Mouse (Mus musculus): ENCODE measurements around the gene Ndn.

Gene Ndn

DNA sequence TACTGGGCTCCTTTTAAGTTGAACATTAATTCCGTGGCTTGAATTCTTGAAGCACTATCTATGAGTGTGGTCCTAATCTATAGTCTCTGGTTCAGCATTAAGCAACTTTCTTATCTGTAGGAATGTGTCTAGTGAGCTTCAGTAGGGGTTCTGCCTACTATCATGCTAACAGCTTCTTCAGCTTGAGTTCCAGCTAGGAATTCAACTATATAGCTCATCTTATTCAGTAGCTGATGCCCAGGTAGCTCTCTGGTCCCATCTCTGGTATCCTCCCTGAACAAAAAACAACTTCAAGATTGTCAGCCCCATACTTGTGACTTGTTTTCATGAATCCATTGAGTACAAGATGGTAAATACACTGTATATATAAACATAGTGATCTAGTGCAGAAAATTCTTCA is at the start of gene Ndn:
Ndn (plus strand) TSS at position 301 of the 400 bp plus-strand sequence.
- DNase-seq, result no peak

DNA sequence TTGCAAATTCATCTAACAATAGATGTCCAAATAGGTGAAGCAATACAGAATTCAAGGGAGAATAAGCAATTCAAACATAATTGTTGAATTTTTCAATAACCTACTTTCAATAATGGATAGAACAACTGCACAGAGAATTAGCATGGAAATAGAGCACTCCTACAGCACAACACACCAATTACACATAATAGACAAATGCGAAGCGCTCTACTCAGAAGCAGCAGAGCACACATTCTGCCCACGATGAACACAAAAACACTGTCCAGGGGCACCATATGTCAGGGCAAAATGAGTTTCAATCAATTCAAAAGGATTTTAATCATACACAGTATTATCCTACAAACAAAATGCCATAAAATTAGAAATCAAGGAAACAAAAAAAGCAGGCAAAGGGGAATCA is 43.9 kb upstream of the Ndn start:
- no peak for DNase-seq

DNA sequence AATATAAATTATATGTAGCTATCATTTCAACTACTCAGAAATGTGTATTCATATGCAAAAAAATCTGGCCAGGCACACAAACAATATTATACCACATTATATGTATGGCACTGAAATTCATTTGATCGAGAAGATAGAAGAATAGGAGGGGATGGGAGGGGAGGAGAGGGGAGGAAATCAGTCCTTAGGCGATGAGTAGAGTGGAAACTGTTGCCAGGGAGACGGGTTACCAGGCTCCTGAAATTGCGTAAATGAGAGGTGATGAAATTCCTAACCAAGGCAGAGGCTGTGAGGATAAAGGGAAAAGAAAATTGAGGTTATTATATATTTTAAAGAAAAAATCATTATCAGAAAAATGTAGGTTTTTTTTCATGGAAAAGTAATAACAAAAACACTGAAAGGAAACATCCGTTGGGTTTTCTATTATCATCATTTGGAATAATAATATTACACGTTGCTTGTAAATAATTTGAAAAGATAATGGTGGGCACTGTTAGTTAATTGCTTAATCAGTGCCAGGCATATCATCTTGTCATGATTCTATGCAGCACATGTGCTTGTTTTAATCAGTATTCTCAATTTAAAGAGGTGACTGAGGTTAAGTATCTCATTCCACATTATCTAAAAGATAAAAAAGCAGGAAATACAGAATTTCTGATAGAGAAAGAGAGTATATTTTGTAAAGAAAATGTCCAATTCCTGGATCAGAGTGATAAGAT is 39.3 kb upstream of the Ndn start:
- DNase-seq, result no peak

DNA sequence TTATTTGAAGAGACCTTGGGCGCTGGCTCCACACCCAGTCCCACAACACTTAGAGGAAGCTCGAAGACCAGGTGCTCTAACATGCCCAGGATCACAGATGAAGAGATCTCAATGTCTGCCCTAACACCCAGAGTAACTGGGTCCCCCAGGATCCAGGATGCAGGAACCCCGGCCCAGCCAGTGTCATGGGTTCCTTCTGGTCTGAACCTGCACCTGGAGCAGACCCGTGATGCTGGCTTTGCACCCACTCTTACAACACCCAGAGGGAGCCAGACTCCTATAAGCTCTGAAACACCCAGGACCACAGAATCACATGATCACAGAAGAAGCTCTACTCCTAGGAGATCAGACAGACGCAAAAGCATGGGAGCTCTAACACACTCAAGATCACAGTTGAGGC is 29.6 kb upstream of the Ndn start:
- no peak for DNase-seq

DNA sequence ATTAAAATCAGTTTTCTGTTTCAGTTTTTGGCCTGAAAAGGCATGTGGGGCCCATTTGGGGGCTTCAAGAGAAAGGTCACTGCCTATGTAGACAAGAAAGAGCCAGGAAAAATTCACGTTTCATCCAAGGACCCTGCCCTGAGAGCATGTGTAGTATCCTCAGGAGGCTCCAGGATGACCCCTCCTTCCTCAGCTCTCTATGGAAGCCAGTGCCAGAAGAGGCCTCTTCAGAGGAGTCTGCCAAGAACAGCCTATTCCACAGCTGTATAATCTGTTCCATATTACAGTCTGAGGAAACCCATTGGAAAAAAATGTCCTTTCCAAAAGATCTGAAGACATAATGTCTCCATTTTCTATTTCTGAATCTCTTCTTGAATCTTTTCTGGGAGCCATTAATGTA is 958 bp upstream of the Ndn start:
- DNase-seq, result no peak

DNA sequence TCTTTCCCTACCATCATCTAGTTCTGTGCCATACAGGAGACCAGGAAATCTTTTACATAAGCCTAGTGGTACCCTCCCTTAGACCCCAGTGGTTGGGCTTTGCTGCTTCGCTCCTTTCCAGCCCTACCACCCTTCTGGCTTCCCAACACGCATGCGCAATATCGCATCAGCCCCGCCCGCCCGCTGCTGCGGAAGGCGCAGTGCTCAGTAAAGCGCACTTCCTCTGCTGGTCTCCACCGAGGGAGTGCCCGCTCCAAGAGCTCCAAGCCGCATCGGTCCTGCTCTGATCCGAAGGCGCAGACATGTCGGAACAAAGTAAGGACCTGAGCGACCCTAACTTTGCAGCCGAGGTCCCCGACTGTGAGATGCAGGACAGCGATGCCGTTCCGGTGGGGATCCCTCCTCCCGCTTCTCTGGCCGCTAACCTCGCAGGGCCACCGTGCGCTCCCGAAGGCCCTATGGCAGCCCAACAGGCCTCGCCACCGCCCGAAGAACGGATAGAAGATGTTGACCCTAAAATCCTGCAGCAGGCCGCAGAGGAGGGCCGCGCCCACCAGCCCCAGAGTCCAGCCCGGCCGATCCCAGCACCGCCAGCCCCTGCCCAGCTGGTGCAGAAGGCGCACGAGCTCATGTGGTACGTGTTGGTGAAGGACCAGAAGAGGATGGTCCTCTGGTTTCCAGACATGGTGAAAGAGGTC is 1.9 kb downstream of the Ndn start:
- DNase-seq, result peak; percentile 81 to 84

DNA sequence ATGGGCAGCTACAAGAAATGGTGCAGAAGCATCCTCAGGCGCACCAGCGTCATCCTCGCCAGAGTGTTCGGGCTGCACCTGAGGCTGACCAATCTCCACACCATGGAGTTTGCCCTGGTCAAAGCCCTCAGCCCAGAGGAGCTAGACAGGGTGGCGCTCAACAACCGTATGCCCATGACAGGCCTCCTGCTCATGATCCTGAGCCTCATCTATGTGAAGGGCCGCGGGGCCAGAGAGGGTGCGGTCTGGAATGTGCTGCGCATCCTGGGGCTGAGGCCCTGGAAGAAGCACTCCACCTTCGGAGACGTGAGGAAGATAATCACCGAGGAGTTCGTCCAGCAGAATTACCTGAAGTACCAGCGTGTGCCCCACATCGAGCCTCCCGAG is 2.4 kb downstream of the Ndn start:
- DNase-seq, result no peak

DNA sequence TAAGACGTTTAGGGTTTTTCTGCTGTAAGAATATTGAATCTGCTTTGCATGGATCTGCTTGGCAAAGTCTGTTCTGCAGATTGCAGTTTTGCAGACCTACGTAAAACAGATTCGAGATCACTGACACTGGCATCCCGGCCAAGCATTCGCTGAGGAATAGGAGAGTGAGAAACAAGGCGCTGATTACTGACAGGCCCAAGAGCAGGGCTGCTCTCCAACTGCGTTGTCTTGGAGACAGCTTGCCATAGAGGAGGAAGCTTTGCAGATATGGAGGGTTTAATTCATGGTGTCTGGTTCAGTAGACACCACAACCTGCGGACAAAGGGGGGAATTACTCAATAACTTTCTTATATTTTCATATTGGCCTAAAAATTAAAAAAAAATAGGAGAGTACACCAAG is 4.9 kb downstream of the Ndn start:
- DNase-seq, result no peak

DNA sequence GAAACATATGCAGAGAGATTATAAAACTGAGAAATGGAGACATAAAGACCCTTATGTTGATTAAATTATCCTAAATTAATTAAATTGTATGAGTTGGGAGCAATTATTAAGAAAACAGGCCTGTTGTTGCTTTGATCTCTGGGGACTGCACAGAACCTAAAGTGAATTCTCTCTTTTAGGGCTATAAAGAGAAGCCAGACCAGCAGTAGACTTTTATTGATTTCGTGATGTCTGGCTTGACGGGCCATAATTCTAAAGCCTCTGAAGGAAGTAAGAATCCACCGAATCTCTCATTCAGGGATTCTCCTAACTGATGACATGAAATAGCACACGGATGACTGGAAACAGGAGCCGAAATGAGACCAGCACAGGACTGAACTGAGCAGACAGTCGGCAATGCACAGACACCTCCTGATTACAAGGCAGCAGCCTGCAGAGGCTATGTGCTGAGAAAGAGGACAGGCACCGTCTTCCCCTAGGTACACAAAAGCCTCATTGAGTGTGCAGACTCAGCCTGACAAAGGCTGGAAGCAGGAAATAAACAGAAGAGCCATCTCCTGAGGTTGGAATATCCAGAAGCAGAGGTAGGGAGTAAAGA is 18.8 kb downstream of the Ndn start:
- no peak for DNase-seq

DNA sequence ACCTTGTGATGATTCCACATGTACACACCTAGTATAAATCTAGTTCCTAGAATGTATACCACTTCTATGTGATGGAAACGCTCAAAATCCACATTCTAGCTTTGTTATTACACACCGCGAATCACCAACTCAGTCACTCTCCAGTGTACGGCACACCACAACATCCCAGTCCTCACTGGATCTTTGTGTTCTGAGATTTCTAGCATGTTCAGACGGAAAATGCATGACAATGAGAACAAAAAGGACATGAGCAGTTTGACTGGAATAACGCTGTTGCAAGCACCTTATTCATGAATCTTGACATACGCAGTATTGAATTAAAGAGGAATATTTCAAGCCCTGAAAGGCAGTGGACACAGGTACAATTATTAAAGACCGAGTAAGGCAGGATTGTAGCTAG is 20.4 kb downstream of the Ndn start:
- DNase-seq, result no peak

DNA sequence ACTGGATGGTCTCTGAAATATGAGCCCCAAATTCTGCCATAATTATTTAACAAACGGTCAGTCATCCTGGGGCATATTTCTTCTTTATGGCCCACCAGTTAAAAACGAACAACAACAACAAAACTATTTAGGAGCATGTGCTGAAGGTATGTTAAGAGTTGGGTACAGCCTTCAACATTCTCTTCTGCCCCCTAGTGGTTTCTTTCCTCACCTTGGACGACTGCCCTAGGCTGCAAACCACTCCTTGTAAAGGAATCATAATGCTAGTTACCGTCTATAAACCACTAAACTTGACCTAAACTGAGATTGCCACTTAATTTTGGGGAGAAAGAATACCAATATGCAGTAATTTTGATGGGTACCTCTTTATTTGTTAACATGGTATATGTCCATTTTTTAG is 29.3 kb downstream of the Ndn start:
- no peak for DNase-seq

DNA sequence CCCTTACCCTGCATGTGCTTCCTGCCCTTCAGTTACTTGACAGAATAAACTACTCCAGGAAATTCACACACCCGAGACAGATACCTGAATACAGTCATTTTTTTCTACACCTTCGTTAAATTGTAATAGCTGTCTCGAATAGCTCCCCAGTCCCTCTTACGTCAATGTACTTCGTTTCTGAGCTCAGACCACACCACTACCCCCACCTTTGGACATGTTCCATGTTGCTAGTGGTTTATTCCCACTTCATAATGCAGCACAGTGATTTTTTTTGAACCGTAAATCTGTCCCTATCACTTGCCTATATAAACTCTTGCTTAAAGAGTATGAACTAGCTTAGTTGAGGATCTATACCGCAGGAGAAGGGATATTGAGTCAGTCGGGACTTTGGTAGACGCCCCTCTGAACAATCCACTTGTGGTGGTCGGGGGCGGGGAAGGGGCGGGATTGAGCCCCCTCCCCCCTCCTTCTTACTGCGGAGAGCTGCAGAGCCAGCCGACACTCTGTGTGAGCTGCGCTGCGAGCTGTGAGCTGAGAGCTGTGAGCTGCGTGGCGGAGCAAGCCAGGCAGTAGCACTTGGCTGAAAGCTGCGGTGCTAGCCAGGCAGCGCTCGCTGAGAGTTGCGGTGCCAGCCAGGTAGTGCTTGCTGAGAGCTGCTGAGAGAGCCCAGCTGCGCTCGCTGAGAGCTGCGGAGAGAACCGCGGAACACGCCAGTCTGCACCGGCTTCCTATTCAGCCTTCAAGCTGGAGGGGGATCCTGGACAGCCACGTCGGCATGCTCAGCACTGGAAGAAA is 30.3 kb downstream of the Ndn start, which contains the start of gene Magel2:
Magel2 (plus strand) TSS at position 501 of the 795 bp plus-strand sequence.
- DNase-seq, result peak in 1 of 2 experiments; percentile 21

DNA sequence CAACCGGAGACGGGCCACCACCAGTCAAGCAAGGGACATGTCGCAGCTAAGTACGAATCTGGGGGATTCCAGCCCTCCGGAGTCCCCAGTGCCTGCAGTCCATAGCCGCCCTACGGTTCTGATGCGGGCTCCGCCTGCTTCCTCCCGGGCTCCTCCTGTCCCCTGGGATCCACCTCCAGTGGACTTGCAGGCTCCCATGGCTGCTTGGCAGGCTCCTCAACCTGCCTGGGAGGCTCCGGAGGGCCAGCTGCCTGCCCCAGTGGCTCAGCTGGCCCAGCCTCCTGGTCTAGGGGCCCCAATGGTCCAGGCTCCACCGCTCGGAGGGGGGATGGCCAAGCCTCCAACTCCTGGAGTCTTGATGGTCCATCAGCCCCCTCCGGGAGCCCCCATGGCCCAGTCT is 30.9 kb downstream of the Ndn start:
- peak in 1 of 2 experiments; percentile 21 for DNase-seq

DNA sequence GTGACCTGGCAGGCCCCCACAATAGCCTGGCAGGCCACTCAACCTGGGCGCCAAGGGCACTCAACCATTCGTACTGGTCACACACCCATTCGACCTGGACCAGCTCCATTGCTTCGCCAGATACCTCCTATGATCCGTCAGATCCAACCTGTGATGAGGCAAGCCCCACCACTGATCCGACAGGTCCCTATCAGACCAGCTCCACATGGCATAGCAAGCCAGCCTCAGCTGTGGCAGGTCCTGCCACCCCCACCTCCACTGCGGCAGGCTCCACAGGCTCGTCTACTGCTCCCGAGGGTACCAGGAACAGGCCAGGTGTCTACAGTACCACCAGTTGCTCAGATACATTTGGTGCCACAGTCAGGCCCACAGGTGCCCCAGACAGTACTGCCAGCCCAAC is 32.2 kb downstream of the Ndn start:
- DNase-seq, result peak in 1 of 2 experiments; percentile 22

DNA sequence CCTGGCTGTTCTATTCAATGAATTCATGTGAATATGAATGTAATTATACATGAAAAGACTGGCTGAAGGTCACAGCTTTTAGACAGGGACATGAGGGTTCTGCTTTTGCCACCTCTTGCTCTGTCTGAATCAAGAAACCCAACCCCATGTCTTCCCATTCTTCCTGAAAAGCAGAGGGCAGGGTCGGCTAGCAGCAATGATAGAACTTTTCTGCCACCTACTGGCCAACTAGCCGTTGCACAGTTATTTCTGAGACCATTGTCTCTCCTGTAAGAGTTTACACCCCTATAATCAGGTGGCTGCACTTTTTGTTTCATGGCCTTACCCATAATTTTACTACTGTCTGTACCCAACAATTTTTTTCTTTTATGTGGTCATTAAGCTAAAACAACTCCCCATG is 36.0 kb downstream of the Ndn start:
- DNase-seq, result peak in 1 of 2 experiments; percentile 33

DNA sequence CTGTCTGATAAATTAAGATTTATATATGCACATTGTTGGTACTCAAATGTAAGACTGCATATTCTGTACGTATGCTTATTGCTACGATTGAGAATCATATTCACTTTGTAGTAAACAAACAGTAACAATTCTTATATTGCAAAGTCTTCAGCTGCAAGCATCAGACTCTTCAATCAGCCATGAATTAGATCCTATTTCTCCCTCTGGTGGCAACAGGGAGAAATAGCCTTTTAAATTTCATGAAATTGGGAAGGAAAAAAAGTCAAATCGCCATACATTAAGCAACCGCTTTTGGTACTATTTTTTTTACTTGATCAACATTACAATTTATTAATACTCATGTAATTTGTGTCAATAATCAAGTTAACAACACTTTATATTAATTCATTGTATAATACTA is 41.9 kb downstream of the Ndn start:
- DNase-seq, result no peak

DNA sequence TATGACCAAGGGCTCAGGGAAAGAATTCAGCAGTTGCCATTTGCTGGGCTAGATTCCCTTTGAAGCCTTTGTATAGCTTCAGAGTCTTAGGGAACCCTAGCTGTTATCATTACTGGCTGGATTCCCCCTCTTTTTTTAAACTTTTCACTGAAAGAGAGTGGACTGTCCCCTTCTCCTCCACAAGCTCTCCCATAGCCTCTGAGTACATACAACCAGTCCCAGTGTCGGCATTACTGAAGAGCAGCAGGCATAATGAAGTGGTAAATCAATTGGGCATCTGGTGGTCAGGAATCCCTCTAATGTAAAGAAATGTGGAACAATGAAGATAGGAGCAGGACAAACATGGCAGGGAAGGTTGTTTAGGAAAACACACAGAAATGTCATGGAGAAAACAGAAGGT is 45.8 kb downstream of the Ndn start:
- DNase-seq, result no peak
